Mouse (Mus musculus): ENCODE data around the gene Spert. TPM values are rescaled to one million over a fixed set of nuclear protein-coding genes. Genes with fewer than 3 reads are reported as not detected.

Gene Spert
- not detected for polyA plus RNA-seq (2014; fragmentation: Illumina TruSeq; extraction: RNeasy Lipid Tissue Mini Kit (QIAGEN cat#74804); ENCODE audit: low read depth, low replicate concordance)

DNA sequence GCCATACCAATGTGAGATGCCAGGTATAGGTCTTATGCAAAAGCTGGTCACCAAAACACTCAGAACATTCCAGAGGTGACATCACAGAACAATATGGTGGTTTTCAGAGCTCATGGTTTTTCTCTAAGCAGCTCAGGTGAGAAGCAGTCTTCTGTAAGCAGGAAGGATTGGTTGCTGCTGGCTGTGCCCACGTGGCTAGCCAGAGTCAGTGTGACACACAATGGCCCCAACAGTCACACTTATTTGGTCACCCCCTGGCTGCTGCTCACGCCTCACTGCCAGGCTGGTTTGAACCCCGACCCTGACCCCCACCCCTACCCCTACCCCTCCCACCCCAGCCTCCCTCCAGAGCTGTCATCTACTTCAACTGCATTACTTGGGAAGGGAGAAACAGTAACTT is at the start of gene Spert:
Gene Spert, minus strand, starts transcription at position 139 of the 400 bp plus-strand sequence.

DNA sequence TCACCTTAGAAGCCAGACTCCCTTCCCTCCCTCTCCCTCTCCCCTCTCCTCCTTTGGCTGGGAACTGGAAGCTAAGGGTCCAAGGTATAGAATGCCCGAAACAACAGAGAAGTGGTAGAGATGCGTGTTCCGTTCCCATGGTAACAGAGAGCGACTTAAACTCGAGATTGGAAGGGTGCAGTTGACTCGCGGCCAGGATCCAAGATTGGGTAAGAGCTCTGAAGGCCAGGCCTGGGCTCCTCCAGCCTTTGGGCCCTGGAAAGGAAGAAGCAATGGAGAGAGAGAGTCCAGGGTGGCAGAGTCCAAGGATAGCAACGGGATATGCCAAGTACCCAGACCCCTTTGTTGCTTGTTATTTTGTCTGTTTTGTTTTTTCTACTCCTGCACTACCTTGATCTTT is 49.2 kb upstream of the Spert start, which contains the start of gene Erich6b:
Gene Erich6b, plus strand, starts transcription at position 180 of the 400 bp plus-strand sequence.

Other genes starting within 250 kb of the Spert start
- not detected for gene Siah3, start 137.1 kb downstream of the Spert start, polyA plus RNA-seq (2014; fragmentation: Illumina TruSeq; extraction: RNeasy Lipid Tissue Mini Kit (QIAGEN cat#74804); ENCODE audit: low read depth, low replicate concordance)
- gene Erich6b, start 49.1 kb upstream of the Spert start, polyA plus RNA-seq (2014; fragmentation: Illumina TruSeq; extraction: RNeasy Lipid Tissue Mini Kit (QIAGEN cat#74804); ENCODE audit: low read depth, low replicate concordance), result not detected
- gene Cog3, start 161.4 kb upstream of the Spert start, polyA plus RNA-seq (2014; fragmentation: Illumina TruSeq; extraction: RNeasy Lipid Tissue Mini Kit (QIAGEN cat#74804); ENCODE audit: low read depth, low replicate concordance), result 15.7 TPM
- 7.5 TPM for gene Slc25a30, start 193.9 kb upstream of the Spert start, polyA plus RNA-seq (2014; fragmentation: Illumina TruSeq; extraction: RNeasy Lipid Tissue Mini Kit (QIAGEN cat#74804); ENCODE audit: low read depth, low replicate concordance)